Mouse (Mus musculus): ENCODE measurements around the gene Trir.

Trir gene

DNA sequence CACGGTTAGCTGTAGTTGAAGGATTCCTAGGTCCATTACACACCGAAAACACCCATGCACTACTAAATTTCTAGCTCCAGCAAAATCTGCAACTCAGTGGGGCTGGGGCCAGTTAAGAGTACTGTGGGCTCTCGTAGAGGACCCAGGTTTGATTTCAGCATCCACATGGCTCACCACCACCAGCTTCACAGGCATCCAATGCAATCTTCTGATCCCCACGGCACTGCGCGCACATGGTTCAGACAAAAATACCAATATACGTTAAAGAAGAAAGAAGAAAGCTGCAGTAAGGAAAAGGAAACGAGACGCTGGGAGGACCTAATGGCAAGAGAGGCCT lies 9.7 kb downstream of the Trir start:
- TF ChIP-seq NANOG (IDR thresholded peaks at IDR 0.05; ENCODE audit: borderline replicate concordance, low read length) (no peak), CTCF (conservative IDR thresholded peaks at IDR 0.05; ENCODE audit: low read length) (no peak), POU5F1 (IDR thresholded peaks at IDR 0.05; ENCODE audit: borderline replicate concordance, low read length) (no peak)
- peak overlapping the region; percentile 94 for H3K4me3 ChIP-seq (replicated peaks; ENCODE audit: low read length)

DNA sequence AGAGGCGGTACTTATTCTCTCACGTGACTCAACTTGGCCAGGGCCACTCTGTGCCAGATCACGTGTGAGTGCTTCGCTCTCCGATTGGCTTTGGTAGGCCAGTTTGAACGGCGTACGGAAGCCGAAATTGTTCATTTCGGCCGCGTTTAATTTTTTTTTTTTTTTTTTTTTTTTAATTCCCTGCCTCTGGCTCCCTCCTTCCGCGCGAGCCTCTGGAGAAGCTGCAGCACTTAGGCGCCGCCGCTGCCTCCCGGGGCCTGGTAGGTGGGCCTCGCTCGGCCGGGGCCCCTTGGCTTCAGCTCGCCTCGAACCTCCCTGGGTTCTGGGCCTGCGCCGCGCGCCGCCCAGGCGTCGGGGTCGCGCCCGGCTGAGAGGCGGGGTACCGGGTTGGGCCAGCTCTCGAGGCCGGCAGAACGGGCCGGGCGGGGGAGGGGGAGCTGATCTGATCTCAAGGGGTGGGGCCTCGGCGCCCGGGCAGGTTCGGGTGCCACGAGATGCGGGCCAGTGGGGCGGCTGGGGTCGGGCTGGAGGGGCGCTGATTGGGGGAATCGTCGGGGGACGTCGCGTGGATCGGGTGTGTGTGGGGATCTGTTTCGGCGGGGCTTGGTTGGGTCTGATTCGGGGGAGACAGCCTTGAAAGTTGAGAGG lies 10.2 kb downstream of the Trir start, which contains the start of gene Tnpo2:
TSS of gene Tnpo2 (plus strand) at position 198 of the 648 bp plus-strand sequence.
- Histone ChIP-seq H3K36me3 (ENCODE audit: insufficient read depth, low read length) (peaks cover 56% of the 10 kb centered on the region), H3K27me3 (ENCODE audit: insufficient read depth, low read length) (no peaks in the 10 kb centered on the region), H3K4me3 (replicated peaks; ENCODE audit: low read length) (peak within 1 kb of the TSS; percentile 94), H3K9me3 (ENCODE audit: low read length) (no peaks in the 10 kb centered on the region), H3K4me1 (replicated peaks; ENCODE audit: low read depth, low read length) (peaks cover 71% of the 10 kb centered on the region)
- no peak for TF ChIP-seq POU5F1 (IDR thresholded peaks at IDR 0.05; ENCODE audit: borderline replicate concordance, low read length)
- TF ChIP-seq CTCF (conservative IDR thresholded peaks at IDR 0.05; ENCODE audit: low read length): no peak
- TF ChIP-seq NANOG (IDR thresholded peaks at IDR 0.05; ENCODE audit: borderline replicate concordance, low read length): no peak

More for the DNA sequence above, 9.7 kb downstream of the Trir start:
- Histone ChIP-seq H3K9me3 (ENCODE audit: low read length) (no peaks in the 10 kb centered on the region), H3K27me3 (ENCODE audit: insufficient read depth, low read length) (no peaks in the 10 kb centered on the region), H3K4me1 (replicated peaks; ENCODE audit: low read depth, low read length) (peaks cover 71% of the 10 kb centered on the region), H3K36me3 (ENCODE audit: insufficient read depth, low read length) (peaks cover 56% of the 10 kb centered on the region)

DNA sequence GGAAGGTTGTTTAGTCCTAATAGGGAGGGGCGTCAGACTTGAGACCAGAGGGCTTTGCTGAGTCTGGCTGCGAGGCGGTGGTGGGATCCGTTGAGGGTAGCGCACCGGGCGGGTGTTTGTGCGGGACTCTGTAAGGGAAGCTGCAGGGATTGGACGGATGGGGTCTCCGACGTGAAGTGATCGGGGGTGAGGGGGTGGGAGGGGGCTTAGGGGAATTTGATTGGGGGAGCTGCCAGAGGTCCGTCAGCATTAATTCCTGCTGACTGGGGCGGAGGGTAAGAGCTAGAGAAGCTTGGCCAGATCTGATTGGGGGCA lies 10.7 kb downstream of the Trir start:
- peaks cover 56% of the 10 kb centered on the region for H3K36me3 ChIP-seq (ENCODE audit: insufficient read depth, low read length)
- no peaks in the 10 kb centered on the region for H3K9me3 ChIP-seq (ENCODE audit: low read length)
- H3K27me3 ChIP-seq (ENCODE audit: insufficient read depth, low read length): no peaks in the 10 kb centered on the region
- H3K4me3 ChIP-seq (replicated peaks; ENCODE audit: low read length): peak overlapping the region; percentile 94
- TF ChIP-seq POU5F1 (IDR thresholded peaks at IDR 0.05; ENCODE audit: borderline replicate concordance, low read length) (no peak), CTCF (conservative IDR thresholded peaks at IDR 0.05; ENCODE audit: low read length) (no peak), NANOG (IDR thresholded peaks at IDR 0.05; ENCODE audit: borderline replicate concordance, low read length) (no peak)
- peaks cover 70% of the 10 kb centered on the region for H3K4me1 ChIP-seq (replicated peaks; ENCODE audit: low read depth, low read length)

DNA sequence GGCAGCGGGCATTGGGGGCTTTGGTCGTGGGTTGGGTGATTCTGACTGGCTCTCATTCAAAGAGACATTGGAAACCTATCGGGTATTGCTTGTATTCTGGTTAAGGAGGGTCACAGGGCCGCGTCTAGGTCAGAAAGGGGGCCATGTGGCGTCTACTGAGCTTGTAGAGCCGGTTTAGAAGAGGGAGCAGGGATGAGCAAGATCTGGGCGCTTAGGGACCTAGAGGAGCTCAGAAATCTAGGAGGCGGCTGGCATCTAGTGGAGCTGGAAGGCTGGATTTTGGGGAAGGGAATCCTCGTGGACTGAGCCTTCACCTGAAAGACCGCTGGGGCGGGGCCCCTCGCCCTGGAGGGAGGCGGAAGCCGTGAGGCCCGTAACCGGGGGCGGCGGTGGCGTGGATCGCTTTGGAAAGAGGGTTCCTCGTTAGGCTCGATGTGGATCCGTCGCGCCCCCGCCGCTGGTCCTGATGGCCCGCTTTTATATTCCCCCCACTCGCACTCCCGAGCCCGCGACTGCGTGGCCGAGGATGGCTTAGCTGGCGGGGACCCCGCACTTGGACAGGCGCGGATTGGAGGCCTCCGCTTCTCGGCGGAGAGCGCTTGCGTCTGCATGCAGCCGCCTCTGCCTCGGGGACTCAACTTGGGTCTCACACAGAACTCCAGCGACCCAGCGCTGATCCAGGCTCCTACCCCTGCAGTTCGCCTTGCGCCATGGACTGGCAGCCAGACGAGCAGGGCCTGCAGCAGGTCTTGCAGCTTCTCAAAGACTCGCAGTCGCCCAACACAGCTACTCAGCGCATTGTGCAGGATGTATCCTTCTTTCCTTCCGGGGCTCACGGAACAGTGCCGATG lies 11.3 kb downstream of the Trir start:
- TF ChIP-seq NANOG (IDR thresholded peaks at IDR 0.05; ENCODE audit: borderline replicate concordance, low read length) (no peak), POU5F1 (IDR thresholded peaks at IDR 0.05; ENCODE audit: borderline replicate concordance, low read length) (no peak), CTCF (conservative IDR thresholded peaks at IDR 0.05; ENCODE audit: low read length) (no peak)
- H3K36me3 ChIP-seq (ENCODE audit: insufficient read depth, low read length): peaks cover 55% of the 10 kb centered on the region
- peak overlapping the region; percentile 94 for H3K4me3 ChIP-seq (replicated peaks; ENCODE audit: low read length)
- H3K9me3 ChIP-seq (ENCODE audit: low read length): no peaks in the 10 kb centered on the region
- H3K27me3 ChIP-seq (ENCODE audit: insufficient read depth, low read length): no peaks in the 10 kb centered on the region
- H3K4me1 ChIP-seq (replicated peaks; ENCODE audit: low read depth, low read length): peaks cover 67% of the 10 kb centered on the region

DNA sequence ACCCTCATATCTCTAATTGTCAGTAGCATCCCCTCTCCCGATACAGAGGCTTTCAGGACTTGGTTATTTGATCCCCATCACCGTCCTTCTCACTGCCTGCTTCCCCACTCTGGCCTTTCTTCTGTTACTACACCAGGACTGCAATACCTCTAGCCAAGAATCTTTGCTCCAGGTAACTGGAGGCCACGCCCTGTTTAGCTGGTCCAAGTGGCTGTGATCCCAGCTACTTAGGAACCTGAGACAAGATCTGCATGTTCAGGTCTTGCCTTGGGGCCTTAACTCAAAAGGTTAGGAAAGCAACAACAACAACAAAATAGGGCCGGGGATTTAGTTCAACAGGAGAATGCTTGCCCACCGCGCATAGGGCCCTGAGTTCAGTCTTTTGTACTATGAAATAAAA lies 17.0 kb downstream of the Trir start:
- no peaks in the 10 kb centered on the region for H3K9me3 ChIP-seq (ENCODE audit: low read length)
- H3K4me1 ChIP-seq (replicated peaks; ENCODE audit: low read depth, low read length): peaks cover 85% of the 10 kb centered on the region
- no peak for TF ChIP-seq POU5F1 (IDR thresholded peaks at IDR 0.05; ENCODE audit: borderline replicate concordance, low read length)
- no peak for TF ChIP-seq NANOG (IDR thresholded peaks at IDR 0.05; ENCODE audit: borderline replicate concordance, low read length)
- no peak for TF ChIP-seq CTCF (conservative IDR thresholded peaks at IDR 0.05; ENCODE audit: low read length)
- no peaks in the 10 kb centered on the region for H3K27me3 ChIP-seq (ENCODE audit: insufficient read depth, low read length)
- peaks cover 98% of the 10 kb centered on the region for H3K36me3 ChIP-seq (ENCODE audit: insufficient read depth, low read length)
- H3K4me3 ChIP-seq (replicated peaks; ENCODE audit: low read length): no peak overlapping the region

DNA sequence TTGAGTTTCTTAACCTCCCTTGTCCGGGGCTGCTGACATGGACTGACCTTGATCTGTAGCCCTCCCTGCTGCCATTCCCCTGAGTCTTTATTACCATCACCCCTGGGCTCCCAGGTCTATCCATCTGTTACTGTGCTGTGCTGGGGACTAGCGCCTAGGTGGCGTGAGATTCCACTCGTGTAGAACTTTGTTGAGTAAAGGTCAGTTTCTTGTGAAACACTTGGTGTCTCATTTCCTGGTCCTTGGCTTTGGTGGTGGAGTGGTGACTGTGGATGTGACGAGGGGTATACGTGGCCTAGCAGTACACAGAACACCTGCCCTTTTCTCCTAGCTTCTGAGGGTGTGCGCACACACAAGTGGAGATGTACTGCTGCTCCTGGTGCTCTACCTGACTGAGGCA lies 30.7 kb downstream of the Trir start:
- Histone ChIP-seq H3K4me3 (replicated peaks; ENCODE audit: low read length) (no peak overlapping the region), H3K4me1 (replicated peaks; ENCODE audit: low read depth, low read length) (peaks cover 69% of the 10 kb centered on the region), H3K27me3 (ENCODE audit: insufficient read depth, low read length) (no peaks in the 10 kb centered on the region), H3K9me3 (ENCODE audit: low read length) (no peaks in the 10 kb centered on the region), H3K36me3 (ENCODE audit: insufficient read depth, low read length) (peaks cover 73% of the 10 kb centered on the region)
- TF ChIP-seq NANOG (IDR thresholded peaks at IDR 0.05; ENCODE audit: borderline replicate concordance, low read length): no peak
- no peak for TF ChIP-seq POU5F1 (IDR thresholded peaks at IDR 0.05; ENCODE audit: borderline replicate concordance, low read length)
- TF ChIP-seq CTCF (conservative IDR thresholded peaks at IDR 0.05; ENCODE audit: low read length): no peak

DNA sequence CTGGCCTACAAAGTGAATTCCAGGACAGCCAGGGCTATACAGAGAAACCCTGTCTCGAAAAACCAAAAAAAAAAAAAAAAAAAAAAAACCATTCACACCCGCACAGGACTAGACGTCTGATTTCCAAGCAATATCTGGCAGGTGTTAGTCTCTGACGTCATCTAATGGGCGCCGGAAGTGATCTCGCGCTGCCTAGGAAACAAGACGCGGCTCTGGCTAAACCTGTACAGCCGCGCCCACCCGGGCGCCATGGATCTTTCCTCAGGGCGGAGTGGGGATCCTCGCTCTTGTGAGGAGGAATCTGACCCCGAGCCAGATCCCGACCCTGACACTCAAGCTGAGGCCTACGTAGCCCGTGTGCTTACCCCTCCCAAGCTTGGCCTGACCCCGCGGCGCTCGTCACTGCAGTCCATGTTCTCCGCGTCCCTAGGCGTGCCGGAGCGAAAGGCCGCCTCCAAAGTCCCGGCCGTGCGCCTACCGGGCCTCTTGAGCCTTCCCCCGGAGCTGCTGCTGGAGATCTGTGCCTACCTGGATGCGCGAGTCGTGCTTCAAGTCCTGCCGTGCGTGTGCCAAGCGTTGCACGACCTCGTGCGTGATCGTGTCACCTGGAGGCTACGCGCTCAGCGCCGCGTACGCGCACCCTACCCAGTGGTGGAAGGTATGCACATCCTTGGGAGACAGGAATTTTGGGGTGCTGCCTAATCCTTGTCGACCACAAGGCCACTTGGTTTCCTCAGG lies 33.4 kb downstream of the Trir start, which contains the start of gene Fbxw9:
TSS of gene Fbxw9 (plus strand) at position 177 of the 738 bp plus-strand sequence.
- Histone ChIP-seq H3K27me3 (ENCODE audit: insufficient read depth, low read length) (no peaks in the 10 kb centered on the region), H3K4me1 (replicated peaks; ENCODE audit: low read depth, low read length) (peaks cover 61% of the 10 kb centered on the region), H3K36me3 (ENCODE audit: insufficient read depth, low read length) (peaks cover 66% of the 10 kb centered on the region), H3K9me3 (ENCODE audit: low read length) (no peaks in the 10 kb centered on the region), H3K4me3 (replicated peaks; ENCODE audit: low read length) (peak within 1 kb of the TSS; percentile 97)
- no peak for TF ChIP-seq POU5F1 (IDR thresholded peaks at IDR 0.05; ENCODE audit: borderline replicate concordance, low read length)
- no peak for TF ChIP-seq NANOG (IDR thresholded peaks at IDR 0.05; ENCODE audit: borderline replicate concordance, low read length)
- no peak for TF ChIP-seq CTCF (conservative IDR thresholded peaks at IDR 0.05; ENCODE audit: low read length)

DNA sequence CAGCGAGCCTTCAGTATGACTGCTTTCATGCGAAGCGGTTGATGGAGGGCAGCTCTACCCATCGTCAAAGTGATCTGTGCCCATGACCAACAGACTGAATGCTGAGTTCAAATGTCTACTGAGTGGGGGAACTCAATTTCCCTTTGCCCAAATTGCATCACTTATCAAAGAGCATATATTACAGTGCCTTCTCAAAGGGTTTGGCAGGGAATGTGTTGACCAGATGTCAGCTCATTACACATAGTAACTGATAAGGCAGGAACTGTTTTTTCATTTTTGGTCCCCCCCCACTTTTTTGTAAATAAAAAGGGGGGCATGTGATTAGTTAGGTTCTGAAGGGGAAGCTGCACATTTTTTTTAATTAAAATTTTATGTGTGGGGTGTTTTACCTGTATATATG lies 36.0 kb downstream of the Trir start:
- no peak for TF ChIP-seq POU5F1 (IDR thresholded peaks at IDR 0.05; ENCODE audit: borderline replicate concordance, low read length)
- TF ChIP-seq NANOG (IDR thresholded peaks at IDR 0.05; ENCODE audit: borderline replicate concordance, low read length): no peak
- TF ChIP-seq CTCF (conservative IDR thresholded peaks at IDR 0.05; ENCODE audit: low read length): no peak
- no peaks in the 10 kb centered on the region for H3K9me3 ChIP-seq (ENCODE audit: low read length)
- no peak overlapping the region for H3K4me3 ChIP-seq (replicated peaks; ENCODE audit: low read length)
- H3K4me1 ChIP-seq (replicated peaks; ENCODE audit: low read depth, low read length): peaks cover 48% of the 10 kb centered on the region
- peaks cover 68% of the 10 kb centered on the region for H3K36me3 ChIP-seq (ENCODE audit: insufficient read depth, low read length)
- H3K27me3 ChIP-seq (ENCODE audit: insufficient read depth, low read length): no peaks in the 10 kb centered on the region

Data from E14TG2a.4 (cell line).